Mouse (Mus musculus) ES-E14 (cell line): Measurements from ENCODE around the gene Blnk. TPM values are rescaled to one million over a fixed set of nuclear protein-coding genes. Genes with fewer than 3 reads are reported as not detected.

ENCODE experiments used
- DNase-seq: peaks from one replicate; pipeline ENCODE4 v3.0.0-alpha.2; 2013; ENCODE audit warnings: low read depth, low spot score
- H3K27ac ChIP-seq: 2 replicates; pipeline ENCODE4 v1.5.1; 2012; ENCODE audit warnings: low read depth, mild to moderate bottlenecking, low read length, moderate library complexity, mixed read lengths; ENCODE audit not compliant: poor library complexity, insufficient read depth, severe bottlenecking
- H3K36me3 ChIP-seq: 2 replicates; pipeline ENCODE4 v1.6.1; 2012; ENCODE audit warnings: mild to moderate bottlenecking, low read length, moderate library complexity, mixed read lengths; ENCODE audit not compliant: control insufficient read depth, poor library complexity, insufficient read depth, severe bottlenecking
- H3K4me1 ChIP-seq, 2 experiments: fragments of 150-350 bp in 1 of 2; sonication (generic) in 1 of 2; 2 replicates each; pipeline ENCODE4 v1.6.1; 2012; ENCODE audit warnings: low read length in 2 of 2, mild to moderate bottlenecking in 1 of 2, mixed read lengths in 1 of 2; ENCODE audit not compliant: control insufficient read depth in 2 of 2, insufficient read depth in 2 of 2, poor library complexity in 1 of 2
- H3K4me3 ChIP-seq, 2 experiments: fragments of 150-350 bp in 1 of 2; sonication (generic) in 1 of 2; 2 replicates each; pipeline ENCODE4 v1.5.1; 2012; ENCODE audit warnings: low read length in 2 of 2, low read depth in 1 of 2, mild to moderate bottlenecking in 1 of 2, mixed read lengths in 1 of 2; ENCODE audit not compliant: insufficient read depth in 1 of 2, poor library complexity in 1 of 2, severe bottlenecking in 1 of 2
- H3K9ac ChIP-seq: 2 replicates; pipeline ENCODE4 v1.6.1; 2012; ENCODE audit warnings: low read depth, mild to moderate bottlenecking, low read length, mixed read lengths; ENCODE audit not compliant: poor library complexity, insufficient read depth, severe bottlenecking
- H3K9me3 ChIP-seq: fragments of 150-350 bp; sonication (generic); 2 replicates; pipeline ENCODE4 v1.6.1; 2012; ENCODE audit warnings: low read depth, mild to moderate bottlenecking, low read length; ENCODE audit not compliant: control insufficient read depth, insufficient read depth
- CHD2 ChIP-seq: IDR thresholded peaks from 2 replicates; pipeline ENCODE4 v1.6.1; 2014; ENCODE audit warnings: mild to moderate bottlenecking, low read depth, low read length, inconsistent platforms
- HCFC1 ChIP-seq: IDR thresholded peaks from 2 replicates; pipeline ENCODE4 v1.6.1; 2012; ENCODE audit warnings: low read length, inconsistent platforms, borderline replicate concordance; ENCODE audit not compliant: insufficient read depth
- MAFK ChIP-seq: IDR thresholded peaks from 2 replicates; pipeline ENCODE4 v1.6.1; 2014; ENCODE audit warnings: mild to moderate bottlenecking, low read depth, low read length, inconsistent platforms; ENCODE audit not compliant: insufficient read depth
- ZC3H11A ChIP-seq: IDR thresholded peaks from 2 replicates; pipeline ENCODE4 v1.6.1; 2012; ENCODE audit warnings: low read depth, mild to moderate bottlenecking, inconsistent platforms, low read length, borderline replicate concordance
- ZNF384 ChIP-seq: IDR thresholded peaks from 2 replicates; pipeline ENCODE4 v1.6.1; 2012; ENCODE audit warnings: low read depth, low read length, inconsistent platforms
- in situ Hi-C, 2 experiments: fragments of 600-800 bp; cut with MboI; formaldehyde crosslinking; loops; one replicate each; pipeline ENCODE4 v1.15.1; 2025; ENCODE audit warnings: low sequenced_read_pairs in 2 of 2, inconsistent platforms in 1 of 2; ENCODE audit not compliant: unreplicated experiment in 2 of 2
- total RNA-seq: library from RNA; depleted of rRNA; stranded (reverse); fragments of 300-350 nt; gene quantifications from 2 replicates; pipeline ENCODE4 v1.2.3, GENCODE M21; 2012

Gene Blnk
- total RNA-seq, 1 experiment: 1.7 TPM

DNA sequence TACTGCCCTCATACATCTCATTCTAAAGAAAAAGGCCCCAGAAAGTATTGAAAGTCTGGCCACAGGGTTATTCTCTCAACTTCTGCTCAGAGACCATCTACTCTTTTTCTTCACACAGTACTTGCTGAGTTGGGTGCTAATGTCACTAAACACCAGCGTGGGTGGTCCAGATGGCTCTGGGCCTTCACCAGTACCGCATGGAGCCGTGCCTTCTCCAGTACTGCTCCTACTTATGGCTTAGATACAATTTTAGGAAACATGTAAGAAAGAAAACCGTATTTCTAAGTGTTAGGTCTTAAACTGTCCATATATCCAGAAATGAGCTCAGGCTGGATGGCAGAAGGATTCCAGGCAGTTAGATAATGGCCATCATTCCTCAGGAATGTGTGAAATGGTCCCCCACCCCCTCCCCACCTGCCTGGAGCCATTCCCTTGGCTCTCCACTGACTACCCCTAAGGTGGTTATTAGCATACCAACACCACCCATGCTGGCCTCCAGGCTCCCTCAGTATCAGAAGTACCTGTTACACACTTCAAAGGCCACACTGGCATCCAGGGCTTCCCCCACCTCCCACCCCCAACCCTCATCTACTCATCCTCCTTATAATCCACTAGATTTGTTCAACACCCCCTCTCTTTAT lies 47.3 kb downstream of the Blnk start:
- TF ChIP-seq ZC3H11A (no peak), MAFK (no peak), HCFC1 (no peak), CHD2 (no peak), ZNF384 (no peak)
- peaks cover 0 to 4% of the 10 kb centered on the region in 2 experiments; a peak in 2 of 4 replicates for H3K4me1 ChIP-seq
- H3K4me3 ChIP-seq: no peak overlapping the region
- H3K9me3 ChIP-seq: no peaks in the 10 kb centered on the region
- in situ Hi-C loops: no loop called here
- no peak overlapping the region for H3K9ac ChIP-seq
- DNase-seq: no peak
- H3K36me3 ChIP-seq: no peaks in the 10 kb centered on the region
- no peak overlapping the region for H3K27ac ChIP-seq

DNA sequence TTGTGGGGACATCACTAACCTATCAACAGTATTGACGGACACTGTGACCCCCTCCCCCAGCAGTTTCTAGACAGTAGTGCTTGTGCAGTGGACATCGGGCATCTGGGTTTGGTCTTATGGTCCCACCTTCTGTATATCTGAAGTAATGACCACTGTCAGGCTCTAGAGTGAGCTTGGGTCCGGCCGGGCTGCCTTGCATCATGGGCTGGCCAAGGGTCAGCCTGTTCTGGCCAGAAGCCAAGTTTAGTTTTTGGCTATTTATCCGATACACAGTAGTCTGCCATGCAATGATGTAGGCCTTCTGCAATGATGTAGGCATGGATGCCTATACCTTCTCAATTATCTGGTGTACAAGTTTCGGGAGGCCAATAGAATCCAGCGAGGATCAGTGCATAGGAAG lies 50.8 kb downstream of the Blnk start:
- H3K27ac ChIP-seq: no peak overlapping the region
- in situ Hi-C loops: no loop called here
- no peak overlapping the region for H3K9ac ChIP-seq
- peaks cover 0 to 4% of the 10 kb centered on the region in 2 experiments; a peak in 2 of 4 replicates for H3K4me1 ChIP-seq
- DNase-seq: no peak
- no peaks in the 10 kb centered on the region for H3K36me3 ChIP-seq
- H3K9me3 ChIP-seq: no peaks in the 10 kb centered on the region
- no peak overlapping the region for H3K4me3 ChIP-seq
- no peak for TF ChIP-seq ZNF384
- no peak for TF ChIP-seq CHD2
- TF ChIP-seq ZC3H11A: no peak
- no peak for TF ChIP-seq HCFC1
- TF ChIP-seq MAFK: no peak

DNA sequence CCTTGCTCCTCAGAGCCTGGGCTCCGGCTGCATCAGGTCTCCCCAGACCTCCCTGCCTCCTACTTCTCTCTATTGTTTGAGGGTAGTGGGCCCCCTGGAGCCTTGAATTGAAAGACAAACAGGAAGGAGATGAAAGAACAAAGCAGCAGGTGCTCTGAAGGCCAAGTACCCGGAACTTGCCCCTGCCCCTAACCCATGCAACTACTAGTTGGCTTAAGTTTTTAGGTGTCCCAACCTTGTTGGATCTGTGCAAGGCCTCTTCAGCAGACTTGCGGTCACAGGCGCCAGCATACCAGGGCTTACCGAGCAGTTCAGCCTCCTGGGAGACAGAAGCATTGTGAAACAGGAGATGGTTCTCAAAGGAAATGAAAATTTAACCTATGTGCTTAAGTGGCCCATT lies 58.3 kb downstream of the Blnk start:
- in situ Hi-C loops: no loop called here
- peak; percentile 69 for DNase-seq
- Histone ChIP-seq H3K9me3 (no peaks in the 10 kb centered on the region), H3K9ac (no peak overlapping the region), H3K27ac (peak overlapping the region; percentile 90), H3K4me1 (peaks cover 3 to 10% of the 10 kb centered on the region in 2 experiments; a peak in 2 of 4 replicates), H3K4me3 (no peak overlapping the region), H3K36me3 (no peaks in the 10 kb centered on the region)
- TF ChIP-seq CHD2 (no peak), MAFK (no peak), HCFC1 (no peak)

DNA sequence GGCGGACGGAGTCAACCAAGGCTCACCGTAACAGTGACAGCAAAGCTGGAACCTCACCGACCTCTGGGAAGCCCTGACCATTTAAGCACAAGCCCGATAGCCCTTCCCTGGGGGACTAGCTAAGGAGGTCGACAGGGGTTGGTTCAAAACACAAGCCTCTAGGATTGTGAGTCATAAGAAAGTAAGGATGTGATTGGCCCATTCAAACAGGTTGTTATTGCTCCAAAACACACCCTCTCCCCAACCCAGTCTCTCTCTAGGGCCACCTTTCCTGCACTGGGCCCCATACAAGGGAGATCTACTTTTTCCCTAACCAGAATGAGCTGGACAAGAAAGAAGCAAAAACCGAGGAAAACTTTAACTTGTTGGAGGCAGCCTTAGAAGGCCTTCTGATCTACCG lies 59.0 kb downstream of the Blnk start:
- Histone ChIP-seq H3K36me3 (no peaks in the 10 kb centered on the region), H3K9me3 (no peaks in the 10 kb centered on the region), H3K9ac (peak overlapping the region; percentile 26; the same call in 1 of the 2 replicates), H3K4me3 (peak overlapping the region; percentile 23 to 54; a peak in 3 of 4 replicates), H3K4me1 (peaks cover 3 to 10% of the 10 kb centered on the region in 2 experiments; a peak in 2 of 4 replicates), H3K27ac (peak overlapping the region; percentile 57)
- peak; percentile 38 for DNase-seq
- TF ChIP-seq HCFC1: no peak
- no peak for TF ChIP-seq MAFK
- no peak for TF ChIP-seq ZNF384
- no peak for TF ChIP-seq ZC3H11A
- TF ChIP-seq CHD2: no peak
- in situ Hi-C loops: no loop called here
